Mouse (Mus musculus): ENCODE data around the gene 1700020L24Rik.
A peak's percentile ranks its signal among the peaks of the same experiment; 100 is the strongest.

GRCm38 (mm10) chr11:83462711-83463244 is 25.3 kb downstream of the 1700020L24Rik start, which contains the start of gene Mmp28:
- TF ChIP-seq CTCF (IDR thresholded peaks at IDR 0.05) (0 out of 2 replicates have a peak, but pooled peaks have one; percentile 5), EP300 (IDR thresholded peaks at IDR 0.05) (no peak)

All from lung, postnatal 0 days (tissue).